Comparison of ENCODE assay signal across 9 mouse cellular contexts in genomic region chr2:102598911-102599721, GRCm38 (mm10). TPM values are rescaled to one million over a fixed set of nuclear protein-coding genes. Genes with fewer than 3 reads are reported as not detected.
DNase-seq lines count a peak whose midpoint lies in the region; ATAC-seq and TF ChIP-seq lines count a peak whose summit lies in the region.
"Had no signal": no experiment of that assay in that cellular context is flagged by ENCODE, and none has a peak within 500 bp of the region (broad histone marks: within the 10 kb centered on the region; RNA-seq: fewer than 3 reads in every experiment).

No protein-coding gene starts in this region.

- no peak overlapping the region for H3K4me3 ChIP-seq in stomach, embryonic 14.5 days (ENCODE audit: low read depth, low read length)
- H3K4me3 ChIP-seq in stomach, postnatal 0 days (ENCODE audit: low read depth, low read length): no peak overlapping the region
- no peak overlapping the region for H3K4me3 ChIP-seq in hindbrain, embryonic 14.5 days (replicated peaks; ENCODE audit: low read length)
- no peak overlapping the region for H3K4me3 ChIP-seq in midbrain, embryonic 10.5 days
- H3K4me3 ChIP-seq: liver, embryonic 13.5 days had no signal

- H3K9me3 ChIP-seq in stomach, embryonic 14.5 days (ENCODE audit: control insufficient read depth, low read depth, low read length): no peaks in the 10 kb centered on the region
- H3K9me3 ChIP-seq in stomach, postnatal 0 days (ENCODE audit: control insufficient read depth, low read length): no peaks in the 10 kb centered on the region
- no peaks in the 10 kb centered on the region for H3K9me3 ChIP-seq in hindbrain, embryonic 14.5 days (ENCODE audit: control insufficient read depth, low read length)
- no peaks in the 10 kb centered on the region for H3K9me3 ChIP-seq in midbrain, embryonic 10.5 days (replicated peaks)
- H3K9me3 ChIP-seq: liver, embryonic 13.5 days had no signal

- H3K4me1 ChIP-seq in stomach, embryonic 14.5 days (ENCODE audit: control insufficient read depth, insufficient read depth, low read length): no peaks in the 10 kb centered on the region
- no peaks in the 10 kb centered on the region for H3K4me1 ChIP-seq in stomach, postnatal 0 days (replicated peaks; ENCODE audit: control insufficient read depth, insufficient read depth)
- 0 out of 2 replicates have a peak, but pooled peaks cover 10% of the 10 kb centered on the region for H3K4me1 ChIP-seq in hindbrain, embryonic 14.5 days (replicated peaks; ENCODE audit: control insufficient read depth, insufficient read depth, low read length)
- peaks cover 14% of the 10 kb centered on the region for H3K4me1 ChIP-seq in midbrain, embryonic 10.5 days
- H3K4me1 ChIP-seq: liver, embryonic 13.5 days had no signal

- peak; percentile 42; the same call in 1 of the 2 replicates for ATAC-seq in stomach, embryonic 14.5 days (ENCODE audit: insufficient number of reproducible peaks, insufficient read depth, low FRiP score, low read depth)
- ATAC-seq in stomach, postnatal 0 days (ENCODE audit: low FRiP score, low TSS enrichment): no peak
- peak; percentile 89 for ATAC-seq in hindbrain, embryonic 14.5 days (ENCODE audit: low FRiP score)

- H3K27me3 ChIP-seq in stomach, embryonic 14.5 days (ENCODE audit: control insufficient read depth, insufficient read depth, low read length): no peaks in the 10 kb centered on the region
- no peaks in the 10 kb centered on the region for H3K27me3 ChIP-seq in stomach, postnatal 0 days (ENCODE audit: control insufficient read depth, insufficient read depth, low read length)
- no peaks in the 10 kb centered on the region for H3K27me3 ChIP-seq in hindbrain, embryonic 14.5 days (ENCODE audit: control insufficient read depth, insufficient read depth, low read length)
- H3K27me3 ChIP-seq in midbrain, embryonic 10.5 days (ENCODE audit: low read depth, poor library complexity, severe bottlenecking): no peaks in the 10 kb centered on the region
- H3K27me3 ChIP-seq: liver, embryonic 13.5 days had no signal

- WGBS in stomach, embryonic 14.5 days: 32% methylated on average over 2 of the region's 2 CpGs
- 41% methylated on average over 2 of the region's 2 CpGs for WGBS in stomach, postnatal 0 days
- WGBS in hindbrain, embryonic 14.5 days: 32% methylated on average over 2 of the region's 2 CpGs
- WGBS in midbrain, embryonic 10.5 days: 36% methylated on average over 2 of the region's 2 CpGs

- H3K9ac ChIP-seq in stomach, embryonic 14.5 days (replicated peaks; ENCODE audit: low read depth, low read length): no peak overlapping the region
- H3K9ac ChIP-seq in stomach, postnatal 0 days (ENCODE audit: low read length): no peak overlapping the region
- H3K9ac ChIP-seq in hindbrain, embryonic 14.5 days: no peak overlapping the region
- H3K9ac ChIP-seq: liver, embryonic 13.5 days had no signal

- no peak overlapping the region for H3K4me2 ChIP-seq in stomach, embryonic 14.5 days (replicated peaks; ENCODE audit: low read depth, low read length)
- no peak overlapping the region for H3K4me2 ChIP-seq in stomach, postnatal 0 days (replicated peaks; ENCODE audit: low read depth)
- no peak overlapping the region for H3K4me2 ChIP-seq in hindbrain, embryonic 14.5 days (replicated peaks)
- H3K4me2 ChIP-seq: liver, embryonic 13.5 days had no signal

- no peaks in the 10 kb centered on the region for H3K36me3 ChIP-seq in stomach, embryonic 14.5 days (ENCODE audit: control insufficient read depth, insufficient read depth, low read length)
- no peaks in the 10 kb centered on the region for H3K36me3 ChIP-seq in stomach, postnatal 0 days (ENCODE audit: control insufficient read depth, insufficient read depth, low read length)
- no peaks in the 10 kb centered on the region for H3K36me3 ChIP-seq in hindbrain, embryonic 14.5 days (replicated peaks; ENCODE audit: control insufficient read depth, insufficient read depth)
- H3K36me3 ChIP-seq in midbrain, embryonic 10.5 days: no peaks in the 10 kb centered on the region
- H3K36me3 ChIP-seq: liver, embryonic 13.5 days had no signal

- no peak for TF ChIP-seq CTCF in stomach, postnatal 0 days (IDR thresholded peaks at IDR 0.05; ENCODE audit: low read depth)

- DNase-seq in stomach, postnatal 0 days (ENCODE audit: low spot score): no peak
- peak; percentile 48 for DNase-seq in hindbrain, embryonic 14.5 days (ENCODE audit: low spot score)
- no peak for DNase-seq in midbrain, embryonic 10.5 days (ENCODE audit: low spot score)
- peak; percentile 95 for DNase-seq in telencephalon, adult 2 months (ENCODE audit: low read depth, low spot score)
- no peak for DNase-seq in testis, postnatal 14 days (ENCODE audit: low spot score)
- DNase-seq in spleen, postnatal 10 days (ENCODE audit: low spot score in 2 of 2): no peak
- DNase-seq in embryo, embryonic 10 days (ENCODE audit: low spot score): no peak
- DNase-seq: liver, embryonic 13.5 days had no signal

- no peak overlapping the region for H3K27ac ChIP-seq in stomach, embryonic 14.5 days (ENCODE audit: low read length)
- H3K27ac ChIP-seq in stomach, postnatal 0 days (replicated peaks): no peak overlapping the region
- 0 out of 2 replicates have a peak overlapping the region, but pooled peaks have one; percentile 49 for H3K27ac ChIP-seq in hindbrain, embryonic 14.5 days
- peak overlapping the region; percentile 61 for H3K27ac ChIP-seq in midbrain, embryonic 10.5 days (replicated peaks)
- H3K27ac ChIP-seq: liver, embryonic 13.5 days had no signal

- TF ChIP-seq EP300 in stomach, postnatal 0 days (optimal IDR thresholded peaks at IDR 0.05): no peak

RNA-seq across cellular contexts. Expression of gene Pamr1, which starts 49.3 kb away (rescaled TPM):
- polyA plus RNA-seq in stomach, embryonic 14.5 days (2014; fragmentation: Nextera tagmentation; extraction: Ambion mirVana): 40.3 and 40.5 TPM in 2 replicates
- polyA plus RNA-seq in stomach, postnatal 0 days (2015; fragmentation: Nextera tagmentation; extraction: Ambion mirVana): 17.2 and 19.8 TPM in 2 replicates
- 8.4 and 9.8 TPM in 2 replicates for polyA plus RNA-seq in hindbrain, embryonic 14.5 days (2014; fragmentation: Nextera tagmentation; extraction: Ambion mirVana)
- 0.39 and 1.0 TPM in 2 replicates for polyA plus RNA-seq in midbrain, embryonic 10.5 days (2016; fragmentation: Nextera tagmentation; extraction: Ambion mirVana)

RNA-seq across cellular contexts. Expression of gene Slc1a2, which starts 59.3 kb away (rescaled TPM):
- polyA plus RNA-seq in stomach, embryonic 14.5 days (2014; fragmentation: Nextera tagmentation; extraction: Ambion mirVana): 1.0 and 1.3 TPM in 2 replicates
- 1.7 and 1.8 TPM in 2 replicates for polyA plus RNA-seq in stomach, postnatal 0 days (2015; fragmentation: Nextera tagmentation; extraction: Ambion mirVana)
- polyA plus RNA-seq in hindbrain, embryonic 14.5 days (2014; fragmentation: Nextera tagmentation; extraction: Ambion mirVana): 23.9 and 26.7 TPM in 2 replicates
- polyA plus RNA-seq in midbrain, embryonic 10.5 days (2016; fragmentation: Nextera tagmentation; extraction: Ambion mirVana): 7.9 and 11.4 TPM in 2 replicates

Comparison
In these comparisons a context has a peak if more than half of its experiments do, and no peak if none do; other contexts are left out.
1. H3K27ac ChIP-seq: peak in hindbrain, embryonic 14.5 days (single experiment) and midbrain, embryonic 10.5 days (single experiment); none in stomach, embryonic 14.5 days (single experiment) and stomach, postnatal 0 days (single experiment).
2. DNase-seq: peak in hindbrain, embryonic 14.5 days (single experiment) and telencephalon, adult 2 months (single experiment); none in stomach, postnatal 0 days (single experiment), midbrain, embryonic 10.5 days (single experiment), testis, postnatal 14 days (single experiment), spleen, postnatal 10 days (0 of 2) and embryo, embryonic 10 days (single experiment).